Mouse (Mus musculus): ENCODE measurements at regions not wholly inside any gene's neighbourhood (a gene's known extent, or its start where the extent isn't known, plus 50 kb on each side); places are given as distances from the start of the nearest gene placed in this dataset.

- no peak for TF ChIP-seq EP300 (IDR thresholded peaks at IDR 0.05; ENCODE audit: insufficient read depth, low read depth, low read length)
- no peak for TF ChIP-seq CTCF (IDR thresholded peaks at IDR 0.05; ENCODE audit: low read depth, low read length)
Observed at GRCm38 (mm10) chr1:82106756-82107155, 126.2 kb upstream of the Gm9747 start.

Measured in ES-Bruce4 (cell line).